Mouse (Mus musculus): Measurements from ENCODE around the gene Prune1.

Gene Prune1

GRCm38 (mm10) chr3:95239022-95239421 lies 42.9 kb downstream of the Prune1 start:
- DNase-seq (ENCODE audit: low read depth, low spot score), result no peak

GRCm38 (mm10) chr3:95237541-95238099 lies 44.3 kb downstream of the Prune1 start:
- DNase-seq (ENCODE audit: low read depth, low spot score), result no peak

- DNase-seq (ENCODE audit: low read depth, low spot score), result no peak
Observed at GRCm38 (mm10) chr3:95235386-95236301, 46.2 kb downstream of the Prune1 start.

- no peak for DNase-seq (ENCODE audit: low read depth, low spot score)
Observed at GRCm38 (mm10) chr3:95233303-95233980, 48.4 kb downstream of the Prune1 start.

GRCm38 (mm10) chr3:95232771-95233170 lies 49.1 kb downstream of the Prune1 start:
- no peak for DNase-seq (ENCODE audit: low read depth, low spot score)

- DNase-seq (ENCODE audit: low read depth, low spot score), result no peak
Observed at GRCm38 (mm10) chr3:95231298-95232221, 50.3 kb downstream of the Prune1 start, which contains the start of gene Mllt11. Mllt11 (minus strand) TSS chr3:95232171.

- DNase-seq (ENCODE audit: low read depth, low spot score), result no peak
Observed at GRCm38 (mm10) chr3:95230495-95231297, 51.2 kb downstream of the Prune1 start.

GRCm38 (mm10) chr3:95229781-95230494 lies 51.9 kb downstream of the Prune1 start:
- no peak for DNase-seq (ENCODE audit: low read depth, low spot score)

GRCm38 (mm10) chr3:95228894-95229780 lies 52.7 kb downstream of the Prune1 start:
- DNase-seq (ENCODE audit: low read depth, low spot score), result no peak

- DNase-seq (ENCODE audit: low read depth, low spot score), result peak; percentile 75
Observed at GRCm38 (mm10) chr3:95228148-95228893, 53.6 kb downstream of the Prune1 start, which contains the start of gene Cdc42se1. Cdc42se1 (plus strand) TSS chr3:95228732.

- no peak for DNase-seq (ENCODE audit: low read depth, low spot score)
Observed at GRCm38 (mm10) chr3:95227214-95227613, 54.7 kb downstream of the Prune1 start.

- DNase-seq (ENCODE audit: low read depth, low spot score), result no peak
Observed at GRCm38 (mm10) chr3:95224295-95224694, 57.6 kb downstream of the Prune1 start.

GRCm38 (mm10) chr3:95223041-95223440 lies 58.8 kb downstream of the Prune1 start:
- no peak for DNase-seq (ENCODE audit: low read depth, low spot score)

- DNase-seq (ENCODE audit: low read depth, low spot score), result no peak
Observed at GRCm38 (mm10) chr3:95218466-95219137, 63.3 kb downstream of the Prune1 start.

GRCm38 (mm10) chr3:95217255-95218134 lies 64.4 kb downstream of the Prune1 start, which contains the start of gene Gabpb2:
Gabpb2 (minus strand) TSS chr3:95217916.
- DNase-seq (ENCODE audit: low read depth, low spot score), result peak; percentile 89

GRCm38 (mm10) chr3:95216655-95217254 lies 65.1 kb downstream of the Prune1 start:
- DNase-seq (ENCODE audit: low read depth, low spot score), result no peak

Measured in embryo, embryonic 11.5 days (tissue).